16 mouse cellular contexts compared by ENCODE assay signal in the genomic region with DNA sequence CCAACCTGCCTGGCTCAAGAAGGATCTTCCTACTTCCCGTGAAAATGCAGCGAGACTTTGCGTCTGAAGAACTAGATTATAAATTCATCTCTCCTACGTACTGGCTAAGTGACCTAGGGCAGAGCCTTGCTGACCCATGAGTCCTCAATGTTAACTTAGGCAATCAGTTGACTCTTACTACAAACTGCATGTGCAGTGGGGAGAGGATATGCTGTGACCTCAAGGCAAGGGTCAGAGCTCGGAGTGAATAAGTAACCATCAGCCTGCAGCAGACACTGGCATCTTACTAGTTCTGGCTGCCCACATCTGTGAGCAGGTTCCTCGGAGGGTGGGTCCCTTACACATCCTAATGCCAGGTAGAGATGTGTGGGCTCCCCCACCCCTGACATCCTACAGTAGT.
DNase-seq lines count a peak whose midpoint lies in the region; ATAC-seq lines count a peak whose summit lies in the region.
"Had no signal": no experiment of that assay in that cellular context is flagged by ENCODE, and none has a peak within 500 bp of the region (broad histone marks: within the 10 kb centered on the region; RNA-seq: fewer than 3 reads in every experiment).

No protein-coding gene starts in this region.

- 60% methylated on average over 6 of the region's 6 CpGs for WGBS in intestine, embryonic 16.5 days
- WGBS in liver, embryonic 16.5 days (ENCODE audit: insufficient replicate concordance): 57% methylated on average over 6 of the region's 6 CpGs
- WGBS in forebrain, embryonic 10.5 days: 90% methylated on average over 6 of the region's 6 CpGs

- peak overlapping the region; percentile 80 for H3K27ac ChIP-seq in intestine, embryonic 16.5 days (ENCODE audit: low read length)
- no peak overlapping the region for H3K27ac ChIP-seq in liver, embryonic 16.5 days (ENCODE audit: low read length)
- H3K27ac ChIP-seq in forebrain, embryonic 10.5 days: no peak overlapping the region
- H3K27ac ChIP-seq: embryonic facial prominence, embryonic 13.5 days; limb, embryonic 13.5 days; midbrain, embryonic 12.5 days had no signal

- no peak overlapping the region for H3K4me3 ChIP-seq in intestine, embryonic 16.5 days (ENCODE audit: low read length)
- no peak overlapping the region for H3K4me3 ChIP-seq in liver, embryonic 16.5 days (ENCODE audit: low read depth, low read length)
- no peak overlapping the region for H3K4me3 ChIP-seq in forebrain, embryonic 10.5 days
- H3K4me3 ChIP-seq: embryonic facial prominence, embryonic 13.5 days; heart, embryonic 12.5 days; limb, embryonic 13.5 days; midbrain, embryonic 12.5 days had no signal

- H3K27me3 ChIP-seq in intestine, embryonic 16.5 days (replicated peaks; ENCODE audit: control insufficient read depth, insufficient read depth, low read length): no peaks in the 10 kb centered on the region
- no peaks in the 10 kb centered on the region for H3K27me3 ChIP-seq in liver, embryonic 16.5 days (ENCODE audit: control insufficient read depth, insufficient read depth, low read depth, low read length)
- H3K27me3 ChIP-seq in forebrain, embryonic 10.5 days (ENCODE audit: poor library complexity, severe bottlenecking): no peaks in the 10 kb centered on the region
- H3K27me3 ChIP-seq: limb, embryonic 13.5 days; midbrain, embryonic 12.5 days had no signal

- DNase-seq in kidney, adult 9 months: peak; percentile 61
- DNase-seq in kidney, postnatal 36 days: peak; percentile 53 to 62
- DNase-seq in forebrain, embryonic 10.5 days (ENCODE audit: extremely low spot score, low spot score): no peak
- no peak for DNase-seq in embryo, embryonic 11 days
- DNase-seq in heart, postnatal 4 days: no peak
- DNase-seq: adrenal gland, postnatal 25 days; cerebellum, adult 11 months; cerebellum, postnatal 10 days had no signal

- H3K36me3 ChIP-seq in intestine, embryonic 16.5 days (ENCODE audit: control insufficient read depth, insufficient read depth, low read length): no peaks in the 10 kb centered on the region
- no peaks in the 10 kb centered on the region for H3K36me3 ChIP-seq in liver, embryonic 16.5 days (ENCODE audit: control insufficient read depth, insufficient read depth)
- no peaks in the 10 kb centered on the region for H3K36me3 ChIP-seq in forebrain, embryonic 10.5 days (replicated peaks)
- H3K36me3 ChIP-seq: embryonic facial prominence, embryonic 13.5 days; heart, embryonic 12.5 days; limb, embryonic 13.5 days; midbrain, embryonic 12.5 days had no signal

- ATAC-seq in intestine, embryonic 16.5 days: peak; percentile 68
- ATAC-seq in liver, embryonic 16.5 days (ENCODE audit: low read depth): peak; percentile 87
- ATAC-seq: hindbrain, embryonic 16.5 days; lung, postnatal 0 days had no signal

- no peak overlapping the region for H3K9ac ChIP-seq in intestine, embryonic 16.5 days (ENCODE audit: low read depth, low read length)
- H3K9ac ChIP-seq in liver, embryonic 16.5 days (ENCODE audit: low read depth, low read length): no peak overlapping the region
- H3K9ac ChIP-seq: embryonic facial prominence, embryonic 13.5 days; heart, embryonic 12.5 days; limb, embryonic 13.5 days; midbrain, embryonic 12.5 days had no signal

- no peaks in the 10 kb centered on the region for H3K9me3 ChIP-seq in intestine, embryonic 16.5 days (ENCODE audit: control insufficient read depth, low read length)
- H3K9me3 ChIP-seq in liver, embryonic 16.5 days (replicated peaks; ENCODE audit: control insufficient read depth, low read length): no peaks in the 10 kb centered on the region
- H3K9me3 ChIP-seq in forebrain, embryonic 10.5 days: no peaks in the 10 kb centered on the region
- H3K9me3 ChIP-seq: embryonic facial prominence, embryonic 13.5 days; heart, embryonic 12.5 days; limb, embryonic 13.5 days; midbrain, embryonic 12.5 days had no signal

- H3K4me1 ChIP-seq in intestine, embryonic 16.5 days (ENCODE audit: control insufficient read depth, insufficient read depth, low read length): peaks cover 32% of the 10 kb centered on the region
- H3K4me1 ChIP-seq in liver, embryonic 16.5 days (ENCODE audit: control insufficient read depth, low read depth, low read length): peaks cover 3% of the 10 kb centered on the region; the same call in 1 of the 2 replicates
- H3K4me1 ChIP-seq in forebrain, embryonic 10.5 days: peaks cover 28% of the 10 kb centered on the region

- peak overlapping the region; percentile 3 for H3K4me2 ChIP-seq in intestine, embryonic 16.5 days (ENCODE audit: low read depth, low read length)
- H3K4me2 ChIP-seq in liver, embryonic 16.5 days (ENCODE audit: low read depth, low read length): no peak overlapping the region
- H3K4me2 ChIP-seq: embryonic facial prominence, embryonic 13.5 days; heart, embryonic 12.5 days; limb, embryonic 13.5 days; midbrain, embryonic 12.5 days had no signal

Comparison
In these comparisons a context has a peak if more than half of its experiments do, and no peak if none do; other contexts are left out.
1. DNase-seq: peak in kidney, adult 9 months (single experiment) and kidney, postnatal 36 days (2 of 2); none in forebrain, embryonic 10.5 days (single experiment), embryo, embryonic 11 days (single experiment) and heart, postnatal 4 days (single experiment).